Mouse (Mus musculus) liver, postnatal 0 days (tissue): ENCODE measurements at regions not wholly inside any gene's neighbourhood (a gene's known extent, or its start where the extent isn't known, plus 50 kb on each side); places are given as distances from the start of the nearest gene placed in this dataset.

ENCODE experiments used
- CTCF ChIP-seq: sonication (generic); IDR thresholded peaks from 2 replicates; pipeline ENCODE4 v1.5.1; 2016; ENCODE audit warnings: antibody characterized with exemption, low read depth
- EP300 ChIP-seq: IDR thresholded peaks from 2 replicates; pipeline ENCODE4 v1.6.1; 2016; ENCODE audit warnings: antibody characterized with exemption, low read depth, mild to moderate bottlenecking

DNA sequence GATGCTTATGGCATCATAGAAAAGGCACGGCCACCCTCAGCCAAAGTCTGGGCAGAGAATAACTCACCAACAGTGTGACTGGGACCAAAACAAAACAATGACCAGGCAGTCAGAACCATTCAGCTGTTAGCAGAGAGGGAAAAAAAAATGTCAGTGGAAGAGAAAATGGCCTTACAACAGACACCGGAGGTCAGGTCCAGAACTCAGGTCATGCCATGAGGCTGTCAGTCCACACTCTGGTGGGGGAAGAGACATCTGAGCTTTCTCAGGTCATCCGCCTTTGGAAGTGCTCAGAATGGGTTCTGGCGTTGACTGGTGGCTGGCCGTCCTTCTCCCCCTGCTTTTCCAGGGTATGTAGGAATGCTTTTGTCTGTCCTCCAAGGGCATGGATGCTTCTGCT lies 162.6 kb upstream of the Ncam1 start:
- TF ChIP-seq EP300 (no peak), CTCF (no peak)
